Mouse (Mus musculus): Measurements from ENCODE around the gene Rab11fip4.

Gene Rab11fip4

DNA sequence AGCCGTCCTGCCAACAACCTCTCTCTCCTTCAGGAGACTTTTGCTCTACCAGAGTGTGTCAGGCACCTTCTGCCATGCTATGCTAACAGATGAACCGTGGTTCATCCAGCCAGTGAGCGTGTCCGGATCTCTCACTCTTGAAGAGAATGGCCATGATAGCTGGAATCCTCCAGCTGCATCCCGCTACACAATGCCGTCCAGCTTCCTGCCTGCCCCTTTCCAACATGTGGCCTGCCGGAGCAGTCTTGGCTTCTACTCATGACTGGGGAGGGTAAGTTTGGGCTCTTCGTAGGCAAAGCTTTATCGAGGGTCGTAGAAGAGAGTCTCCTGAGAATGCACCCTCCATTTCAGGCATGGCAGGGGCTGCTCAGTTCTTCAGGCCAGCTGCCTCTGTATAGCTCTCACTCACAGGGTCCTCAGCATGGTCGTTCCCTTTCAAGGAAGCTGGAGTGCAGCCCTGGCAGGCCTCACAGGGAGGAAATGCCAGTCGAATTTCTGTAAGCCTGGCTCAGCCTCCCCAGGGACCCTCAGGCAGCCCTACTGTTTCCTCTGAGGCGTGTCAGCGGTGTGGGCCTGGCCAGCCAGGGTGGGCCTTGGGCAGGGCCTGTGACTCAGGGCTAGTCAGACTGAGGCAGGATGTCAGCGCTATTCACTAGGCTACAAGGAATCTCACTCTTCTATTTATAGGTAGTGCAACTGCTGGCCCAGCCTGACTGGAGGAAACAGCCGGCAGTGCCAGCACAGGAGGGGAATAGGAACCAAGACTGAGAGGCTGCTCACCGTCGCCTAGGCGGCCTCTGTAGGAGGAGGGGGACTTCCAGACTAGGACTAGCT is 147.9 kb downstream of the Rab11fip4 start:
- DNase-seq (ENCODE audit: low spot score in 2 of 2), result peak; percentile 47 to 52

DNA sequence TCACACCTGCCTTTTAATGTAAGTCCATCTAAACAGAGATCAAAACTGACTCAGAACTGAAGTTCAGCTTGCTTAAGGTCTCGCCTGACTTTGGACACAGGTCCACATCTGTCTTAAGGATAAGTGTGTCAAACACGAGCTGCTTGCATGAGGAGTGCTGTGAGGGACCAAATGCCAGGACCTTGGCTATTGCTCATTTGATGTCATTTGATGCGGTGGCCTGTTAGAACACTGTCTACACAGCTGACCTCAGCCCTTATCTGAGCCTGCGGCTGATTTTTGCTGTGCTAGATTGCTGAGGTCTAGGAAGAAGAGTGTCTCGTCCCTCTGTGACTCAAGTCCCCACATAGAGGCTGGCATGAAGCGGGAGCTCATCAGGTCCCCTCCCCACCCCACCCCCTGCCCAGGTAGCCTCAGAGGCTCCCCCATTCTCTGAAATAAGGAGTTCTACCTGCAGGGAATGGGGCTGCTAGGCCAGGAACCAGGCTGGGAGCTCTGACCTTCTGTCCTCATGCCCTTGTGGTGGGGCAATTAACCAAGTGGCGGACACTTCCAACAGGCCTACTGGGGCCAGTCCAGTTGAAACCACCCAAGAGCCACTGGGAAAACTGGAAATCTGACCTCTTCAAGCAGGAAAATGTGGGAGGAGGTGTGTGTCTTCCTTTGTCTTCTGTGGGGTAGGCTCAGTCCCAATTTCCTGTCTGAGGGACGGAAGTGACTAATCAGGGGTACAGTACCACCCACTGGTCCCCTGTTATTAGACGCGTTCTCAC is 149.9 kb downstream of the Rab11fip4 start:
- DNase-seq (ENCODE audit: low spot score in 2 of 2), result no peak

DNA sequence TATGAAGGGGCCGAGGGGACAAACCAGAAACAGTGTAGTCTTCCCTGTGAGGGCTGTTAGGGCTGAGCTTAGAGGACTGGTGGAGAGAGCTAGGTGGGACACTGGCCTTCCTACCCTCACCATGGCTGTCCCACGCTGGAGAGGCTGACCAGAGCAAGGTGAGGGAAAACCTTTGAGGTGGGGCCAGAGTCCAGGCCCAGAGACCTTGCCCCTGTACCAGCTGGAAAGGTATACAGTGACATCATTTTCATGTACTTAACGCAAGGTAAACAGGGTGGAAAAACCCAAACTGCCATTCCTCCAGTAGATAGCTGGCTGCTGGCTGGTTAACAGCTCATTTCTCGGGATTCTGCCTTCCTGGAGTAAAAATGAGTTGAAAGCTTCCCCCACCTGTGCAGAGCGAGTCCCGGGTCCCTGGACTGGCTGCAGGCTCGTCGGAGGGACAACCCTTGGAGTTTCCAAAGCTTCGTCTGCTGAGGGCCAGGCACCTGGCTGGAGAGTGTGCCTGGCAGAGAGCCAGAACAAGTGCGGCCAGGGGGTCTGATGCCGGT is 155.6 kb downstream of the Rab11fip4 start:
- no peak for DNase-seq (ENCODE audit: low spot score in 2 of 2)
